Mouse (Mus musculus) liver, embryonic 14.5 days (tissue): Measurements from ENCODE around the gene Col4a1. TPM values are rescaled to one million over a fixed set of nuclear protein-coding genes. Genes with fewer than 3 reads are reported as not detected.

Source experiments
- ATAC-seq: fragments of 200-750 bp; cut with Nextera tagmentation; 2 replicates; pipeline ENCODE4 v1.8.0; 2017; ENCODE audit warnings: moderate number of reproducible peaks, mild to moderate bottlenecking, moderate library complexity; ENCODE audit not compliant: insufficient read depth
- DNase-seq, 3 experiments: peaks; one replicate each; pipeline ENCODE4 v3.0.0-alpha.2; 2012 to 2013; ENCODE audit warnings: low read depth in 3 of 3, low spot score in 3 of 3
- H3K27ac ChIP-seq: fragments of 300-500 bp; sonication (generic); 2 replicates; pipeline ENCODE4 v1.5.1; 2014; ENCODE audit warnings: moderate library complexity, mild to moderate bottlenecking, control low read depth, inconsistent platforms
- H3K27me3 ChIP-seq: fragments of 300-500 bp; sonication (generic); 2 replicates; pipeline ENCODE4 v1.6.1; 2014; ENCODE audit warnings: mild to moderate bottlenecking, low read length, moderate library complexity; ENCODE audit not compliant: control insufficient read depth, insufficient read depth
- H3K36me3 ChIP-seq: fragments of 300-500 bp; sonication (generic); replicated peaks from 2 replicates; pipeline ENCODE4 v1.6.1; 2014; ENCODE audit warnings: low read depth; ENCODE audit not compliant: control insufficient read depth, insufficient read depth
- H3K4me1 ChIP-seq, 2 experiments: fragments of 200-500 bp in 1 of 2; fragments of 300-500 bp in 1 of 2; sonication (generic) in 1 of 2; replicated peaks; 2 replicates each; pipeline ENCODE4 v1.6.1; 2012 to 2014; ENCODE audit warnings: antibody characterized with exemption in 1 of 2, inconsistent platforms in 1 of 2, low read length in 1 of 2; ENCODE audit not compliant: control insufficient read depth in 2 of 2, insufficient read depth in 2 of 2
- H3K4me2 ChIP-seq: fragments of 300-500 bp; sonication (generic); 2 replicates; pipeline ENCODE4 v1.6.1; 2014; ENCODE audit warnings: low read depth, mild to moderate bottlenecking, control low read depth, moderate library complexity
- H3K4me3 ChIP-seq, 2 experiments: fragments of 200-500 bp in 1 of 2; fragments of 300-500 bp in 1 of 2; sonication (generic) in 1 of 2; 2 replicates each; pipeline ENCODE4 v1.5.1; 2012 to 2014; ENCODE audit warnings: low read depth in 2 of 2, low read length in 2 of 2, mild to moderate bottlenecking in 2 of 2, control low read depth in 1 of 2, inconsistent platforms in 1 of 2, moderate library complexity in 1 of 2; ENCODE audit not compliant: insufficient read depth in 1 of 2
- H3K9ac ChIP-seq: fragments of 300-500 bp; sonication (generic); replicated peaks from 2 replicates; pipeline ENCODE4 v1.6.1; 2014; ENCODE audit warnings: mild to moderate bottlenecking, control low read depth, moderate library complexity
- H3K9me3 ChIP-seq: fragments of 300-500 bp; sonication (generic); 2 replicates; pipeline ENCODE4 v1.6.1; 2016; ENCODE audit warnings: low read length, mixed read lengths; ENCODE audit not compliant: control insufficient read depth
- CTCF ChIP-seq: IDR thresholded peaks from 2 replicates; pipeline ENCODE4 v1.5.1; 2016; ENCODE audit warnings: antibody characterized with exemption, low read depth, control low read depth
- EP300 ChIP-seq: IDR thresholded peaks from 2 replicates; pipeline ENCODE4 v1.6.1; 2016; ENCODE audit warnings: antibody characterized with exemption, low read depth
- WGBS: fragments of 180-500 bp; shearing (Covaris S2); extraction: QIAGEN DNeasy Blood & Tissue Kit; methylation state at CpG from one replicate; pipeline ENCODE4 v1.1.7; 2014; ENCODE audit not compliant: insufficient replicate concordance; 5-methylcytosine and 5-hydroxymethylcytosine counted together
- polyA plus RNA-seq, 2 experiments: library from polyadenylated mRNA; depleted of rRNA in 1 of 2; stranded (reverse) in 1 of 2; unstranded in 1 of 2; fragments of >200 nt; fragmentation: Nextera tagmentation in 1 of 2; extraction: Ambion mirVana in 1 of 2; gene quantifications; 2 replicates each; pipeline versions ENCODE4 v1.2.1 to v1.2.3; 2012 to 2014

Gene Col4a1
- polyA plus RNA-seq, 2 experiments, result 13.5 to 16.3 TPM

DNA sequence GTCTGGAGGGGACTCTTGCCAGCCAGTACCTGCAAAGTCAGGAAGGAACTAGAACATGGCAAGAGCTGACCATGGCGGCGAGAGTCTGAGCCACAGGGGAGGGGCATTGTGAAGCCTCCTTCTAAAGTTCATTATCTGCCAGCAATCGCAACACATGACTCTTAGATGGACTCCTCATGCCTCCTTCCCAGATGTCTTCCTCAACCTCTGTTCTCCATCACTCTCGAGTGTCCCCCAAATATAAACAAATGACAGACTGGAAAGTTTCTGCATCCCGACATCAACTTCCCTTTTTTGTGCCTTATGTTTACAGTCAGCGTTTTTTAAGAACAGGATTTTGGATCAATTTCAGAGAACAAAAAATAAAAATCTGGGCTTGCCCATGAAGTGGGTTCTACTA is 93.3 kb downstream of the Col4a1 start:
- H3K4me3 ChIP-seq, result no peak overlapping the region
- 46% methylated on average over 6 of the region's 6 CpGs for WGBS
- no peaks in the 10 kb centered on the region for H3K9me3 ChIP-seq
- H3K36me3 ChIP-seq, result no peaks in the 10 kb centered on the region
- no peaks in the 10 kb centered on the region for H3K4me1 ChIP-seq
- no peak overlapping the region for H3K27ac ChIP-seq
- no peak overlapping the region for H3K9ac ChIP-seq
- no peak for TF ChIP-seq CTCF
- TF ChIP-seq EP300, result no peak
- no peak overlapping the region for H3K4me2 ChIP-seq
- ATAC-seq (no peak), DNase-seq (no peak)
- H3K27me3 ChIP-seq, result no peaks in the 10 kb centered on the region

DNA sequence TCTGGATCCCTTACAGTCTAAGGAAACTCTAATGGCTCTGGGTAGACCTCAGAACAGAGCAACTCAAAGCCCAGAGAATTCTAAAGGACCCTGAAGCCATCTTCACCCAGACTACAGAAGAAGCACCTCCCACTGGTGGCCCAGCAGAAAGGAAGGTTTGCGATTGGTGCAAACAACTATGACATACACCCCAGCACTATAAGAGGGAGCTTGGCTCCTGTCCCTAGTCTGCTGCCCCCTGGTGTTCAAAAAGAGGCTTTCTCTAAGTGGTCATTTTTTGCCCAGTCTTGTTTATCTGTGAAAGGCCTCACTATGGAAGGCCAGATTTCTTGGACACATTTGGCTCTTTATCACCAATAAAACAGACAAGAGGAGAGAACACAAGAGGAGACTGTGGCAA is 97.4 kb downstream of the Col4a1 start:
- peak; percentile 16 to 36 (median 33) for DNase-seq

DNA sequence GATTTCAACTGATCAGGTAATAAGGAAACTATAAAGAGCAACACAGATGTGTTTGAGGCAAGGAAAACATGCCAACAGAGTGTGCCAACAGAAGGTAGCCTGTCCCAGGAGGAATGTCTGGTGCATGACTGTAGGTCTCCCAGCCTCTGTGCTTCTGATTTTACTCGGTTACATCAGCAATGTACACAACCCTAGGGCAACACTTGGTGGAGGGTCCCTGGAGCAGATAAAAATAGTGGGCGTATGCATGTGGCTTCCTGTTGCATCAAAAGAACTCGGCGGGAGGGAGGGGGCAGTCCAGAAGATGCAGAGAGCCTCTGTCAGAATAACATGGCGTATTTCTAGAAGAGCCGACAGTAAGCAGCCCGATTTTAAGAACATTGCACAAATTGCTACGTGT is 106.1 kb downstream of the Col4a1 start:
- Histone ChIP-seq H3K4me2 (no peak overlapping the region), H3K9me3 (no peaks in the 10 kb centered on the region), H3K27me3 (no peaks in the 10 kb centered on the region), H3K4me1 (no peaks in the 10 kb centered on the region), H3K36me3 (no peaks in the 10 kb centered on the region), H3K4me3 (no peak overlapping the region), H3K9ac (no peak overlapping the region), H3K27ac (no peak overlapping the region)
- TF ChIP-seq CTCF (no peak), EP300 (no peak)
- WGBS, result 35% methylated on average over 8 of the region's 8 CpGs
- ATAC-seq (no peak), DNase-seq (no peak)

More for the DNA sequence above, 97.4 kb downstream of the Col4a1 start:
- no peaks in the 10 kb centered on the region for H3K36me3 ChIP-seq
- no peaks in the 10 kb centered on the region for H3K27me3 ChIP-seq
- no peak for ATAC-seq
- H3K9me3 ChIP-seq, result no peaks in the 10 kb centered on the region
- H3K4me2 ChIP-seq, result no peak overlapping the region
- H3K27ac ChIP-seq, result no peak overlapping the region
- TF ChIP-seq EP300 (no peak), CTCF (peak; percentile 79)
- H3K4me3 ChIP-seq, result no peak overlapping the region
- no peak overlapping the region for H3K9ac ChIP-seq
- 19% methylated on average over 1 of the region's 1 CpGs for WGBS
- no peaks in the 10 kb centered on the region for H3K4me1 ChIP-seq

DNA sequence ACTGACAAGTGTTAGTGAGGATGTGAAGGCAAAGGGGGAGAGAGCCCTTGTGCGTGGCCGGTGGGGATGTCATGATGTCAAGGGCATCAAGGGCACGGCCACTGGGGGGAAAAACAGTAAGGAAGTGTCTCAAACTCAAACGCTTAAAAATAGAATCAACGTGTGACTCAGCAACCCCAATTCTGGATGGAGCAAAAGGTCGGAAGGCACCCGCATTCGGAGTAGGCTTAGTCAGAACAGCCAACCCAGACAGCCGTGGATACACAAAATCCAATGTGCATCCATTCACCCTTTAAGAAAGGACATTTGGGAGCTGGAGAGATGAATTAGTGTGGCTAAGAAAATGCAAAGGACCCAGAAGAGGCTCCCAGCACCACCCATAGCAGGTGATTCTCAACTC is 107.1 kb downstream of the Col4a1 start:
- H3K4me1 ChIP-seq, result no peaks in the 10 kb centered on the region
- no peaks in the 10 kb centered on the region for H3K27me3 ChIP-seq
- 34% methylated on average over 9 of the region's 9 CpGs for WGBS
- no peak overlapping the region for H3K4me2 ChIP-seq
- no peak for DNase-seq
- TF ChIP-seq EP300 (no peak), CTCF (no peak)
- ATAC-seq, result no peak
- no peaks in the 10 kb centered on the region for H3K36me3 ChIP-seq
- no peak overlapping the region for H3K27ac ChIP-seq
- H3K9me3 ChIP-seq, result no peaks in the 10 kb centered on the region
- no peak overlapping the region for H3K4me3 ChIP-seq
- H3K9ac ChIP-seq, result no peak overlapping the region

DNA sequence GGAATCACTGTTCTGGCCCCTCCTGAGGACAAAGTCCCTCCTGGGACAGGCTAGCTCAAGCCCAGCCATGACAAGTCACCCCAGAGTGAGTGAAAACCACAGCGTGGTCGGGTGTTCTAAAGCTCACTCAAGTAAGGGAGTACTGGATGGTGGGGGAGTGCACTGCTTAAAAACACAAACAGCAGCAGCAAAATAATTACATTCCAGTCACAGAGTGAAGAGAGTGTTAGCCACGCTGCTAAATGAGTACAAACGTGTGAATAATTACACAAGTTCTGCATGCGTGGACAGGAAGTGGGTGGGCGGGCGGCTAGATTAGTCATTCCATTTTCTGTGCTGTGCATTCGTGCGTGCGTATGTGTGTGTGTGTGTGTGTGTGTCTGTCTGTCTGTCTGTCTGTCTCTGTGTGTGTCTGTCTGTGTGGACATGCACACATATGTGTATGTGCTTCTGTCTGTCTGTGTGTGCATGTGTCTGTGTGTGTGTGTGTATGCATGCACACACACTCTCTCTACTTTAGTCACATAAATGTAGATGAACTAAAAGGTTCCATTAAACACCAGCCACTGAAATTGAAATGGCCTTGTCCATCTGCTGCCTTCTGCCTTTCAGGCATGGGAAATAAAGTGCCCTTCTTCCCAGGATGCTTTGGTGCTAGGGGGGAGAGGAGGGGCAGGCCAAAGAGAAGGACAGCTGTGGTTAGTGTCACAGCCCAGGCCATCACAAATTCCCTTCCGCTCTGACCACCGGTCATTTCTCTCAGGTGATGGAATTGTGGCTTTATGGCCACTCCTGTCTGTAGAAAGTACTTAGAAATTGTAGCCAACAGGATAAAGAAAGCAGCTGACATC is 109.1 kb downstream of the Col4a1 start:
- Histone ChIP-seq H3K9ac (no peak overlapping the region), H3K4me1 (no peaks in the 10 kb centered on the region), H3K27ac (no peak overlapping the region), H3K4me3 (no peak overlapping the region), H3K4me2 (no peak overlapping the region), H3K27me3 (no peaks in the 10 kb centered on the region), H3K36me3 (no peaks in the 10 kb centered on the region), H3K9me3 (no peaks in the 10 kb centered on the region)
- no peak for DNase-seq
- 51% methylated on average over 12 of the region's 12 CpGs for WGBS
- no peak for ATAC-seq
- TF ChIP-seq CTCF (no peak), EP300 (no peak)
